Mouse (Mus musculus) midbrain, embryonic 11.5 days (tissue): Measurements from ENCODE around the gene Grk2. TPM values are rescaled to one million over a fixed set of nuclear protein-coding genes. Genes with fewer than 3 reads are reported as not detected.
A peak's percentile ranks its signal among the peaks of the same experiment; 100 is the strongest.

ENCODE experiments used
- ATAC-seq: fragments of 200-750 bp; cut with Nextera tagmentation; 2 replicates; pipeline ENCODE4 v1.8.0; 2017; ENCODE audit warnings: moderate TSS enrichment, moderate library complexity; ENCODE audit not compliant: low FRiP score
- DNase-seq: peaks from one replicate; pipeline ENCODE4 v3.0.0; 2015; ENCODE audit warnings: low spot score; ENCODE audit errors: missing footprints
- H3K27ac ChIP-seq: fragments of 300-500 bp; sonication (generic); 2 replicates; pipeline ENCODE4 v1.5.1; 2014; ENCODE audit warnings: low read depth, low read length
- H3K27me3 ChIP-seq: fragments of 300-500 bp; sonication (generic); 2 replicates; pipeline ENCODE4 v1.6.1; 2014; ENCODE audit warnings: mild to moderate bottlenecking, low read length, moderate library complexity, mixed read lengths; ENCODE audit not compliant: control insufficient read depth, insufficient read depth
- H3K36me3 ChIP-seq: fragments of 300-500 bp; sonication (generic); 2 replicates; pipeline ENCODE4 v1.6.1; 2014; ENCODE audit warnings: mild to moderate bottlenecking, low read length, moderate library complexity, mixed read lengths; ENCODE audit not compliant: control insufficient read depth, insufficient read depth
- H3K4me1 ChIP-seq: fragments of 300-500 bp; sonication (generic); 2 replicates; pipeline ENCODE4 v1.6.1; 2014; ENCODE audit warnings: low read length; ENCODE audit not compliant: control insufficient read depth, insufficient read depth
- H3K4me2 ChIP-seq: fragments of 300-500 bp; sonication (generic); 2 replicates; pipeline ENCODE4 v1.6.1; 2014; ENCODE audit warnings: mild to moderate bottlenecking, moderate library complexity
- H3K4me3 ChIP-seq: fragments of 300-500 bp; sonication (generic); 2 replicates; pipeline ENCODE4 v1.5.1; 2014; ENCODE audit warnings: low read depth, low read length
- H3K9ac ChIP-seq: fragments of 300-500 bp; sonication (generic); 2 replicates; pipeline ENCODE4 v1.6.1; 2014; ENCODE audit warnings: low read length
- H3K9me3 ChIP-seq: fragments of 300-500 bp; sonication (generic); 2 replicates; pipeline ENCODE4 v1.6.1; 2016; ENCODE audit warnings: low read length; ENCODE audit not compliant: control insufficient read depth
- WGBS: fragments of 180-500 bp; shearing (Covaris S2); extraction: QIAGEN DNeasy Blood & Tissue Kit; methylation state at CpG from one replicate; pipeline ENCODE4 v1.1.7; 2014; 5-methylcytosine and 5-hydroxymethylcytosine counted together
- polyA plus RNA-seq: library from polyadenylated mRNA; unstranded; fragments of >200 nt; fragmentation: Nextera tagmentation; extraction: Ambion mirVana; gene quantifications from 2 replicates; pipeline ENCODE4 v1.2.1, GENCODE M21; 2014

Grk2 gene
- polyA plus RNA-seq, 1 experiment from 2014 or later: 16.5 TPM

GRCm38 (mm10) chr19:4268566-4269361, 37.3 kb downstream of the Grk2 start, which contains the start of gene Ssh3:
Ssh3 (minus strand) TSS chr19:4269180.
- H3K4me3 ChIP-seq: peak within 1 kb of the TSS; percentile 23
- peak within 1 kb of the TSS; percentile 44 for H3K4me2 ChIP-seq
- no peaks in the 10 kb centered on the region; the same call in 1 of the 2 replicates for H3K4me1 ChIP-seq
- no peaks in the 10 kb centered on the region for H3K36me3 ChIP-seq
- DNase-seq: no peak
- 0 out of 2 replicates have a peak, but pooled peaks have one; percentile 33 for ATAC-seq
- H3K27me3 ChIP-seq: peaks cover 15% of the 10 kb centered on the region; the same call in 1 of the 2 replicates
- H3K27ac ChIP-seq: no peak within 1 kb of the TSS
- peak within 1 kb of the TSS; percentile 35 for H3K9ac ChIP-seq
- no peaks in the 10 kb centered on the region for H3K9me3 ChIP-seq
- 7% methylated on average over 46 of the region's 46 CpGs for WGBS

GRCm38 (mm10) chr19:4265956-4266355, 40.1 kb downstream of the Grk2 start:
- Histone ChIP-seq H3K27ac (no peak overlapping the region), H3K4me3 (no peak overlapping the region), H3K27me3 (peaks cover 15% of the 10 kb centered on the region; the same call in 1 of the 2 replicates), H3K9ac (no peak overlapping the region), H3K4me2 (no peak overlapping the region), H3K36me3 (no peaks in the 10 kb centered on the region), H3K9me3 (no peaks in the 10 kb centered on the region), H3K4me1 (no peaks in the 10 kb centered on the region; the same call in 1 of the 2 replicates)
- WGBS: 76% methylated on average over 4 of the region's 4 CpGs
- no peak for ATAC-seq
- DNase-seq: no peak

- Histone ChIP-seq H3K4me3 (no peak overlapping the region), H3K4me2 (no peak overlapping the region), H3K36me3 (no peaks in the 10 kb centered on the region), H3K9ac (no peak overlapping the region), H3K27me3 (peaks cover 15% of the 10 kb centered on the region; the same call in 1 of the 2 replicates), H3K27ac (no peak overlapping the region), H3K4me1 (no peaks in the 10 kb centered on the region; the same call in 1 of the 2 replicates), H3K9me3 (no peaks in the 10 kb centered on the region)
- 88% methylated on average over 6 of the region's 6 CpGs for WGBS
- DNase-seq (no peak), ATAC-seq (no peak)
Measured at GRCm38 (mm10) chr19:4264171-4264780, 41.7 kb downstream of the Grk2 start.

- H3K27ac ChIP-seq: no peak overlapping the region
- no peak overlapping the region for H3K4me2 ChIP-seq
- no peak overlapping the region for H3K9ac ChIP-seq
- no peaks in the 10 kb centered on the region for H3K36me3 ChIP-seq
- DNase-seq (no peak), ATAC-seq (no peak)
- H3K4me3 ChIP-seq: no peak overlapping the region
- peaks cover 9% of the 10 kb centered on the region; the same call in 1 of the 2 replicates for H3K27me3 ChIP-seq
- WGBS: 73% methylated on average over 14 of the region's 14 CpGs
- H3K9me3 ChIP-seq: no peaks in the 10 kb centered on the region
- no peaks in the 10 kb centered on the region for H3K4me1 ChIP-seq
Measured at GRCm38 (mm10) chr19:4263702-4264101, 42.3 kb downstream of the Grk2 start.

- no peak overlapping the region for H3K4me2 ChIP-seq
- no peaks in the 10 kb centered on the region for H3K4me1 ChIP-seq
- no peak for ATAC-seq
- peaks cover 2% of the 10 kb centered on the region; the same call in 1 of the 2 replicates for H3K27me3 ChIP-seq
- no peaks in the 10 kb centered on the region for H3K36me3 ChIP-seq
- H3K9ac ChIP-seq: no peak overlapping the region
- whole genome bisulfite sequencing: 79% methylated on average over 6 of the region's 6 CpGs
- no peak overlapping the region for H3K27ac ChIP-seq
- no peak for DNase-seq
- H3K4me3 ChIP-seq: no peak overlapping the region
- no peaks in the 10 kb centered on the region for H3K9me3 ChIP-seq
Measured at GRCm38 (mm10) chr19:4262756-4263155, 43.3 kb downstream of the Grk2 start.

- H3K4me1 ChIP-seq: no peaks in the 10 kb centered on the region
- H3K9me3 ChIP-seq: no peaks in the 10 kb centered on the region
- no peak overlapping the region for H3K9ac ChIP-seq
- DNase-seq (no peak), ATAC-seq (no peak)
- H3K36me3 ChIP-seq: no peaks in the 10 kb centered on the region
- H3K4me3 ChIP-seq: no peak overlapping the region
- WGBS: 62% methylated on average over 8 of the region's 8 CpGs
- H3K27me3 ChIP-seq: no peaks in the 10 kb centered on the region
- H3K4me2 ChIP-seq: no peak overlapping the region
- H3K27ac ChIP-seq: no peak overlapping the region
Measured at GRCm38 (mm10) chr19:4261038-4261698, 44.9 kb downstream of the Grk2 start.

GRCm38 (mm10) chr19:4257897-4258252, 48.1 kb downstream of the Grk2 start:
- 17% methylated on average over 12 of the region's 12 CpGs for WGBS
- Histone ChIP-seq H3K4me3 (peak overlapping the region; percentile 59), H3K36me3 (no peaks in the 10 kb centered on the region), H3K9ac (peak overlapping the region; percentile 57; the same call in 1 of the 2 replicates), H3K27ac (no peak overlapping the region), H3K9me3 (no peaks in the 10 kb centered on the region), H3K27me3 (no peaks in the 10 kb centered on the region), H3K4me2 (peak overlapping the region; percentile 71), H3K4me1 (no peaks in the 10 kb centered on the region)
- no peak for DNase-seq
- ATAC-seq: no peak

GRCm38 (mm10) chr19:4257216-4257896, 48.7 kb downstream of the Grk2 start:
- Histone ChIP-seq H3K4me3 (peak overlapping the region; percentile 59), H3K9ac (peak overlapping the region; percentile 57), H3K27ac (no peak overlapping the region), H3K4me2 (peak overlapping the region; percentile 71), H3K4me1 (no peaks in the 10 kb centered on the region), H3K36me3 (no peaks in the 10 kb centered on the region), H3K27me3 (no peaks in the 10 kb centered on the region), H3K9me3 (no peaks in the 10 kb centered on the region)
- DNase-seq: peak; percentile 100
- ATAC-seq: peak; percentile 94
- WGBS: 1% methylated on average over 41 of the region's 41 CpGs
